Mouse (Mus musculus) liver, embryonic 14.5 days (tissue): ENCODE measurements at regions not wholly inside any gene's neighbourhood (a gene's known extent, or its start where the extent isn't known, plus 50 kb on each side); places are given as distances from the start of the nearest gene placed in this dataset.

ENCODE experiments used
- CTCF ChIP-seq: IDR thresholded peaks from 2 replicates; pipeline ENCODE4 v1.5.1; 2016; ENCODE audit warnings: antibody characterized with exemption, low read depth, control low read depth
- EP300 ChIP-seq: IDR thresholded peaks from 2 replicates; pipeline ENCODE4 v1.6.1; 2016; ENCODE audit warnings: antibody characterized with exemption, low read depth

GRCm38 (mm10) chr16:95639677-95640076 lies 53.3 kb upstream of the Erg start:
- no peak for TF ChIP-seq CTCF
- no peak for TF ChIP-seq EP300
